Mouse (Mus musculus): ENCODE measurements around the gene Lingo3.

Gene Lingo3

DNA sequence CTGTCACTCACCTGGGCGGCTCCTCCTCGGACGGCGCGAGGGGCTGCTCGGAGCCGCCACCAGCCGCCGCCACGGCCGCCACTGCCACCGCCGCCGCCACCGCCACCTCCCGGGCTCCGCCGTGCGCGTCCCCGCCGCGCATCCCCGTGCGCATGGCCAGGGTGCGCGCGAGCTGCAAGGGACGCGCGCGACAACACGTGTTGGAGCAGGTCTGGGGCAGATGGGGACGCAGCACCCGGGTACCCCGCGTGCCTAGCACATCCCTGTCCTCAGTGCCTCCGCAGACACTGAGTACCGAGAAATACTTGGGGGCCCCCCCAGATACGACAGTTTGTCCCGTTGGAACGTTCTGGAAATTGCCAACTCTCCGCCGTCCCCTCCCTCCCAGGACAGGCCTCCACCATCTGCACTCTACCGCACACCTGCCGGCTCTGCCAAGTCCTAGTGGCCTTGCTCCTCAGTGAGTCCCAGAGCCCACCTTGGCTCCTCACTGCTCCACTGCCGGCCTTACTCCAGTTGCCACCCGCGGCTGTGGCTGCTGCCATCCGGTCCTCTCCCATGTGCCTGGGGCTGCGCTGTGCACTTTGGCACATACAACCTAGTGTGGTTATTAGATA, at the start of gene Lingo3:
Gene Lingo3 (minus strand): TSS at position 109 of the 617 bp plus-strand sequence.
- DNase-seq (ENCODE audit: extremely low spot score, low spot score): no peak

DNA sequence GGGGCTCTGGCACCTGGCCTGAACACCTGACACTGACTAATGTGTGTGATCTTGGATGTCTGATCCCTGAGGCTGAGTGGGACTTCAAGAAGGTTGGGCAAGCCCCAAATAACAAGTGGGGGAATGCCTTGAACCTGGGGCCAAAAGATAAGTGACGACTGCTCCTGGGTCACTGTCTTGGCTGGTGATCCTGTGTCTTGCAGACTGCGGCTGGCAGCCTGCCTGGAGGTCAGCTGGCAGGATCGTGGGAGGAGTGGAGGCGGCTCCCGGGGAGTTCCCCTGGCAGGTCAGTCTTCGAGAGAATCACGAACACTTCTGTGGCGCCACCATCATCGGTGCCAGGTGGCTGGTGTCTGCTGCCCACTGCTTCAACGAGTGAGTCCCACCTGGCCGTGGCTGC, 43.3 kb upstream of the Lingo3 start:
- no peak for DNase-seq (ENCODE audit: extremely low spot score, low spot score)

DNA sequence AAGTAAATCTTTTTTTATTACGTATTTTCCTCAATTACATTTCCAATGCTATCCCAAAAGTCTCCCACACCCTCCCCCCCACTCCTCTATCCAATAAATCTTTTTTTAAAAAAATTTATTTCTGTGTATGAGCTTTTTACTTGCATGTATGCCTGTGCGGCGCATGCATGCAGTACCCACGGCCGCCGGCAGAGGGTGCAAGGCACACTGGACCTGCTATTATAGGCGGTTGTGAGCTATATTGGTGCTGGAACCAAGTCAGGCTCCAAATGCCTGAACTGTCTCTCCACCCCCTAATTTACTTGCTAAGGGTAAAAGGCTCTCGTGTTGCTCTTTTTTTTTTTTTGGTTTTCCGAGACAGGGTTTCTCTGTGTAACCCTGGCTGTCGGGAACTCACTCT, 37.5 kb upstream of the Lingo3 start:
- peak; percentile 78 for DNase-seq (ENCODE audit: extremely low spot score, low spot score)

DNA sequence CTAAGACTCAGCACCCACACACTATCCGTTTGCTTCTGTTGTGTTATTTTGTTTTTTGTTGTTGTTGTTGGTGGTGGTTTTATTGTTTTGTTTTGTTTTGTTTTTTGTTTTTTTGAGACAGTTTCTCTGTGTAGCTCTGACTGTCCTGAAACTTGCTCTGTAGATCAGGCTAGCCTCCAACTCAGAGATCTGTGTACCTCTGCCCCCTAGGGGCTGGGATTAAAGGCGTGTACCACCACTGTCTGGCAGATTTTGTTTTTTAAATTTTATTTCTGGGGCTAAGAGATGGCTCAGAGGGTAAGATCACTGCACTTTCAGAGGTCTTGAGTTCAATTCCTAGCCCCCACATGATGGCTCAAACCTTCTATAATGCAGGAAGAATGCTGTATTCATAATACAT, 37.1 kb upstream of the Lingo3 start:
- no peak for DNase-seq (ENCODE audit: extremely low spot score, low spot score)

DNA sequence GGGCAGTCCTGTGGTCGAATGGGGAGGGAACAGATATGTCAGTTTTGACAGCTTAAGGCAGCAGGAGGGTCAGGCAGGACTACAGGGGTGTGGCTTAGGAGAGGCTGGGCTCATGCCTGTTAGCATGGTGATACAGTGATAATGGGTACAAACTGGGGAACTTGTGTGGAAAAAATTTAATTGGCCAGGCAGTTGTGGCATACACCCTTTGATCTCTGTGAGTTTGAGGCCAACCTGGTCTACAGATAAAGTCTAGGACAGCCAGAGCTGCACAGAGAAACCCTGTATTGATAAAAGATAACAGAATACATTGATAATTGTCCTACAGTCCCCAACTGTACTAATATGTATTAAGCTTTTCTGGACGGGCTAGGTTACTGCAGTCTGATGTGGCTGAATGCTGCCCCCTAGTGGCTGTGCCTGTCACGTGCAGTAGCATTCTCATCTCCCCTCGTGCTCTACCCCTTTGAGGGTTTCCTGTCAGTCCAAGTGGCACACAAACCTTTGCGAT, 36.3 kb upstream of the Lingo3 start:
- DNase-seq (ENCODE audit: extremely low spot score, low spot score): peak; percentile 62

DNA sequence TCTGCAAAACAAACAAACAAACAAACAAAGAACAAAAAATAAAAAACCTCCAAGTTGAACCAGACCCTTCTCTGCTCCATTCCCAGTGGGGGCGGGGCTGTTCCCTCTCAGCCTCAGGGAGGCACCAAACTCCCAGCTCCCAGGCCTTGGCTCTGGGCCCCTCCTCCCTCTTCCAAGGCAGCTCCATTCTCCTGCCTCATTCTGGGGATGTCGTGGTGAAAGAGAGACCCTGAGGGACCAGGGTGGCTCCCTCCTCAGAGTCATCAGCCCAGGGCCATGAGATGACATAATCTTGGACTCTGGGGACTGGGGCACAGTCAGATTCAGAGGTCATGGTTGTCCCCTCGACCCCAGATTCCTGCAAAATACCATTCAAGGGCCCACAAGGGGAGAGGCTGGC, 32.8 kb upstream of the Lingo3 start:
- DNase-seq (ENCODE audit: extremely low spot score, low spot score): no peak

DNA sequence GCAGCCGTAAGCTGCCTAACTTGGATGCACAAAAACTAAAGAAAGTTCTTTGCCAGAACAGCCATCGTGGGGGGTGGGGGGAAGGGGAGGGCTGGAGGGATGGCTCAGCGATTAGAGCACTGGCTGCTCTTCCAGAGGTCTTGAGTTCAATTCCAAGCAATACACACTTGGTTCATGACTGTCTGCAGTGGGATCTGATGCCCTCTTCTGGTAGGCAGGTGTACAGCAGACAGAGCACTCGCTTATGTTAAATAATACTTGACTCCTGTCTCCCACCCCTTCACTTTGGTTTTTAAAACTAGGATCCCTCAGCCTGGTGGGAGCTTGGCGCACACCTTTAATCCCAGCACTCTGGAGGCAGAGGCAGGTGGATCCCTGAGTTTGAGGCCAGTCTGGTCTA, 32.2 kb upstream of the Lingo3 start:
- peak; percentile 67 for DNase-seq (ENCODE audit: extremely low spot score, low spot score)

DNA sequence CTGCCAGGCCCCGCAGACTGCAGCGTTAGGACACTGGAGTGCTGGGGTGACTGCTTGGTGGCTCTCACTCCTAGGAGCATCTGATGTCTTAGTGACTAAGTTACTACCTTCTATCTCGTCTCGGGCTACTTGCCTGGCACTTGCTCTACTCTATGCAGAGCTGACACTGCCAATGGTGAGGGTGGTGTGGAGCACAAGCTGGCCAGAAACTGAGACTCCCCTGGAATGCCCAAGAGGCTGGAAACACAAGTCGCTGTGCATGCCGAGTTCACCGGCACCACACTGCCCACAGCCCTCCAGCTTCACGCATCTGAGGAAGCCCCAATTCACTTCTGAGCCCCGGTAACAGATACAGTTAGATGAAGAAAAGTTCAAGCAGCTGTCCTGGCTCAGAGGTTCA, 30.2 kb upstream of the Lingo3 start:
- DNase-seq (ENCODE audit: extremely low spot score, low spot score): no peak

DNA sequence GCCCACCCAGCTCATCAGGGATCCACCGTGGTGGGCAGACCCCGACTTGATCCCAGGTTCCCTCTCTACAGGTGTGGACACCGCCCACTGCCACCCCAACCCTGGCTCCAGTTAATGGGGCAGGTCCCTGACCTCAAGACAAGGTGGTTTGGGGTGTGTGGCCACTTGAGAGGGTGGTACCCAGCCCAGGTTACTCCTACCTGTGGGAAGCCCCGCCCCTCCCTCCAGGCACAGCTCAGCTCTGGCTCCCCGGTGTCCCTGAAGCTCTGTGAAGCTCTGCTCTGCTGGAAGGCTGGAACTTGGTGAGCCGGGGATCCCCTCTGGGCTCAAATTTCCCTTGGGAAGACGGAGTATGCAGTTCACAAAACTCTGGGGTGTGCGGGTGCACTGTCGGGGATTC, 27.7 kb upstream of the Lingo3 start, which contains the start of gene Tmprss9:
Gene Tmprss9 (plus strand): TSS at position 268 of the 400 bp plus-strand sequence.
- no peak for DNase-seq (ENCODE audit: extremely low spot score, low spot score)

DNA sequence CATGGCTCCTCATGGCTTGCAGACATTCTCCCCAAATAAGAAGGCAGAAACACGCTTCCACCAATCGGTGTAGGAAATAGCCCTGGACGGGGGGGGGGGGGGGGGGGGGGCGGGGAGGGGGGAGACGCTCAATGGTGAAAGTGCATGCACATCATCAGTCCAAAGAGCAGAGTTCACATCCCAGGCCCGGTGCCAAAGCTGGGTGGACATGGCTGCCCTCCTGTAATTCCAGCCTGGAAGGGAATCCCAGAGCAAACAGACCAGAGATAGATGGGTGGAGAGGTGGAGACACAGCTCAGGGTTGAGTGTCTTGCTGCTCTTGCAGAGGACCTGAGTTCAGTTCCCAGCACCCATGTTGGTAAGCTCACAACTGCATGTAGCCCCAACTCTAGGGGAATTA, 27.2 kb upstream of the Lingo3 start:
- DNase-seq (ENCODE audit: extremely low spot score, low spot score): no peak

DNA sequence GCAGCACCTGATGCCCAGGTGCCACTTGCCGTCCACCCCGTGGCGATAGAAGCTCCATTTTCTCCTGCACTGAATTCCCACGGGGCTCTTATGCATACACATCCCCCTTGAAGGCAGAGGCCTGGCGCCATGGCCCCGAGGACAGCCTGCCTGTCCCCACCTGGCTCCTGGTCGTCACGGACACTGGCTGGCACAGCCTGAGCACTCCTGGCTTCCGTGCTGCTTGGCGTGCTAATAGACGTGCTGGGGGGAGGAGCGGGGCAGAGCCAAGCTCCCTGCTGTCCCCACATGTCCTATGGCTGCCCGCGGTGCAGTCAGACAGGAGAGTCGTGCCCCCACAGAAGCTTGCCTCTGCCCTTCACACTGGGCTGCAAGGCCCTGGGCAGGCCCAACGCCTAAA, 20.6 kb upstream of the Lingo3 start:
- DNase-seq (ENCODE audit: extremely low spot score, low spot score): no peak

DNA sequence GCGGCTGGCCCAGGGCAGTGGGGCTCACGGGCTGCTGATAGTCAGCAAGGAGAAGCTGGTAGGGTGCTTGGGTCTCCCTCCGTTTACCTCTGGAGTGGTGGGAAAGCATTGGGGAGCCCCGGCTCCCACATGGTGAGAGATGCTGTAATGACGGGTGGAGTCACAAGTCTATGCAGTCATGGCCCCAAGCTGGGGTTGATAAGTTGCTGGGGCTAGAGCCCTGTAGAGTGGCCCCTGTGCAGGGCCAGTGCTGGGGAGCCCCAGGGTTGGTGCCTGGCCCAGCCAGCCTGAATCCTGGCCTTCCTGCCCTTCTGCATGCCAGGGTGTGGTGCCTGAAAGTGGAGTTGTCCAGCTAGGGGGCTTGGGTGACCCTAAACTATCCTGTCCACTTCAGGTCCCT, 18.5 kb upstream of the Lingo3 start:
- DNase-seq (ENCODE audit: extremely low spot score, low spot score): no peak

DNA sequence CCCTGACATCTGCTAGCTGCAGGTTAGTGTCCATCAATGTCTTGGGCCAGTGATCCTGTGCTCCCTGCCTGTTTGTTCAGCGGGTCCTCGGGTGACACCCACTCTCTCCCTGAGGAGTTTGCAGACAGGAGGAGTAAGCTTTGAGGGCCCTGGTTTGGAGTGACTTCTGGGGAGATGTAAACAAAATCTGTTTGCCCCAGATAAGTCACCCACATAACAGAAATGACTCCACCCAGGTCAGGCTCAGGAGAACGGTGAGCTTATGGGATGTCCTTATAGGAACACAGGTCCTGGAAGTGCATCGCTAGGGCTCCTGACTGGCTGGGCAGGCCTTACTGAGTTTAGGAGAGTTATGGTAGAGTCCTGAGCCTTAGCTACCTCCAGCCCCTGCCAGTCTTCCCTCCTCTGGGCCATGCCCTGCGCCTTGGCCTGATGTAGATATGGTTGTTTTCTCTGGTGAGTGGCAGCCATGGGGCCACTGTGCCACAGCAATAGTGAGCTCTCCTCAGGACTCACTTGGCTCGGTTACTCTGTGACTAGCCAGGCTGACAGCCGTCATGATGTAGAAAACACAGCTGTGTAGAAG, 14.6 kb upstream of the Lingo3 start:
- DNase-seq (ENCODE audit: extremely low spot score, low spot score): no peak

DNA sequence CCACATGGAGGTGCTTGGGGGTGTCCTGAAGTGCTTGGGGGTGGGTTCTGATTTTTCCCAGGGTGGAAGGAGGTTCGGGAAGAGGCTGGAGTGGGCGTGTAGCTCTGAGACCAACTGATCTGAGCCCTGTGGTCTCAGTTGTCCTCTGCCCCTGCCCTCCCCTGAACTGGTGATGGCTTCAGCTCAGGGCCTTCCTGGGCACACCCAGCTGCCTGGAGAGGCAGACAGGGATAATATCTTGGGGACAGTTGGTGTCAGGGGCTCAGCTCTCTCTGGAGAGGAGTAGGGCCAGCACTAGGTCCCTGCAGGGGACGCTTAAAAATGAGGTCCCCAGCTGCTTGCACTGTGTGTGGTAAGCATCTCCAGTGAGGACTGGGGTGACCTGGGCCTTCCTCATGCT, 14.0 kb upstream of the Lingo3 start:
- DNase-seq (ENCODE audit: extremely low spot score, low spot score): no peak

DNA sequence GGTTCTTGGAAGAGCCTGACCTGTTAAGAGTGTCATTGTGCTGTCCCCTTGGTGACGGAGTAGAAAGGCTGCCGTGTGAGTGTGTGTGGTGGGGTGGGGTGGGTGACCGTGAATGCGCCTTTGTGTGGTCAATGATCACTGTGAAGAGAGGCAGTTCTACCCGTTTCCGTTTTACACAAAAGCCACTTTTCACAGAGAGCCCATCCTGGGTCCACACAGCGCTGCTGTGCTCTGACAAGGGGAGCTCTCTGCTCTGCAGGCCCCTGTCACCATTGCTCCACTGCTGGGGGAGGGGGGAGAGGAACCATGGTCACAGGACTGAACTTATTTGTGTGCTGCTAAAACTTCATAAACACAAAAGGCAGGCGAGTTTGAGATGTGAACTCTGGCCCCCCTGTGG, 13.5 kb upstream of the Lingo3 start:
- no peak for DNase-seq (ENCODE audit: extremely low spot score, low spot score)

DNA sequence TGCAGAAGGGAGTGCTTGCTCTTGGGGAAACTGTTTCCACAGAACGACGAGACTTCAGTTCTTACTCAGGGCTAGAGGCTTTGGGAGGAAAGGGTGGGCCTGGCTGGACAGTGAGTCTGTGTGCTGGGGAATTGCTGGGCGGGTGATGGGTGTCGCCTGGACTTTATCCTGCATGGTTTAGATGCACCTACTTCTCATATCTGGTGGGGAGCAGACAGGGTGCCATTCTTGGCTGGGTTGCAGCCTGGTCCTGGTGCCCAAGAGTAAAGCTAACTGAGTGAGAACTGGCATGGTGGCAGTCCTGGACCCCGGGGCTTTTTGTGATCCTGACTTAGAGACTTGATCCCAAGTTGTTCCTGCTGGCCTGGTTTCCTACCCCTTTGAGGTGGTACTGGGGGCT, 13.1 kb upstream of the Lingo3 start:
- DNase-seq (ENCODE audit: extremely low spot score, low spot score): no peak

DNA sequence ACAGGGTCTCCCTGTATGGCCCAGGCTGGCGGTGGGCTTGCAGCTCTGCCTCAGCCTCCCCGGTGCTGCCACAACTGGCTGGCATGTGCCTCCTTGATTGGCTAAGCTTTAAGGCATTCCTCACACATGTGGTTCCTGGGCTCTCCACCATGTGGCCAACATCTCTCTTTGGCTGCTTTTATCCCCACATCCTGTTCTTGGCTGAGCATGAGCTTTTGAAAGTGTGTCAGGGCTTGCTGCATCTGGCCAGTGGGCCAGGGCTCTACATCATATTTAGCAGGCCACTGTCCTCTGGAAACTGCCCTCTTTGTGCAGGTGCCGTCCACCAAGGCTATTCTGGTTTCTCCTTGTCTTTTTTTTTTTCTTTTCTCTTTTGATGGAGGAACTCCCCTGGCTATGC, 12.4 kb upstream of the Lingo3 start:
- DNase-seq (ENCODE audit: extremely low spot score, low spot score): no peak

DNA sequence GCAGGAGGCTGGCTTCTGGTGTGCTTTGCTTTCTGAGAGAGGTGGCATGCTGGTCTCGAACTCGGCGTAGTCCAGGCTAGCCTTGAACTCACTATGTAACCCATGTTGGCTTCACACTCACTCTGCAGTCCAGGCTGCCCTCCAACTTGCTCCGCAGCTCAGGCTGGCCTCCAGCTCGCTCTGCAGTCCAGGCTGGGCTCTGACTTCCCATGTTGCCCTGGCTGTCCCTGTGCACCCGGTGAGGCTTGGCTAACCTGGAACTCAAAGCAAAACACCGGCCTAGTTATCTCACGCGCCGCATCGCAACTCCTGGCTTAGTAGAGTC, 11.9 kb upstream of the Lingo3 start:
- no peak for DNase-seq (ENCODE audit: extremely low spot score, low spot score)

DNA sequence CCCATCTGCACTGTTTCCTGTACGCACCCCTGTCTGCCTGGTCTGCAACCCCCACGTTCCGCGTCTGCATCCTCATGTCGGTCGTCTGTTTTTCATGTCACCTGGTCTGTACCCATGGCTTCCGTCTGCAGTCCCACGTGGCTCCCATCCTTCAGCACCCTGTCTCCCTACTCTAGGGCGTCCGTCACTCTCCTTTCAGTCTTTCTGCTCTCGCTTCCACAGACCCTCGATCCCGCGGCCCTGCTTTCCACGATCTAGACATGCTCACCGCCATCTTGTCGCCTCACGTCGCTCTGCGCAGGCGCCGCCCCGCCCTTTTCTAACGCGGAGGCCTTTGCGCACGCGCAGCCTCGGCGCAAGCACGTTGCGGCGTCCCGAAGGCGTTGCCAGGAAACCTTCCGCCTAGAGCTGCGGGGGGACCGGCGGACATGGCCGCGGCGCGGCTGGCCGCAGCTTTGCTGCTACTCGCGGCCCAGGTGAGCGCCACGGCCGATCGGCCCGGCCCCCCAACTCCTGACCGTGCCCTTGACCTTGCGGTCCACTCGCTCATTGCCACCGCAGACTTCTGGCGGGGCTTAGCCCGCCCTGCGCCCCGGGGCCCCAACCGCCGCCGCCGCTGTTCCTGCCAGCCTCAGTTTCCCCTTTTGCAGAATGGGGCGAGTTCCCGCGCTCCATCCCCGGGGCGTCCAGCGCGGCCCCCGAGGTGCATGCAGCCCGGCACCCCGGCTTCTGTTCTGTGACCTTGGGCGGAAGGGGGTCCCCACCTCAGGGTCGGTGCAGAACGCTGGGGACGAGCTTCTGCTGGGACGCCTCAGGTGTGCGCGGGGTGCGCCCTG, 11.3 kb upstream of the Lingo3 start, which contains the start of the genes Lsm7 and Sppl2b:
Gene Lsm7 (minus strand): TSS at position 297 of the 836 bp plus-strand sequence.
Gene Sppl2b (plus strand): TSS at position 363 of the 836 bp plus-strand sequence.
- peak; percentile 98 for DNase-seq (ENCODE audit: extremely low spot score, low spot score)

DNA sequence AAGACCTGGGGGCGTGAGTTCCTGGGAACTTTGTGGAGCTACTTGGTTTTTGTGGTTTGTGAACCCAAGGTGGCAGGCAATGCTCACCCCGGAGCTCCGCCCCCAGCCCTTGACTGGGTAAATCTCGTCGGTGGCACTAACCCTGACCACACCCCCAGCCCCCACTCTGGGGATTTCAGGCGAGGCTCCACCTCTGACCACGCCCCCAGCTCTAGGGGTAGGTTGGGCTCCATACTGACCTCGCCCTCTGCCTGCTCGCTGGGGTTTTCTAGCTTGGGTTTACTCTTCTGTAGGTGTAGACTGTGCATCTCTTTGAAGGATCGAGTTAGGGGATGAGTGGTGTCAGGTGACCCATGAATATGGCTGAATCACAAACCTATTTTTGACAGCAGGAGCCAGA, 4.7 kb upstream of the Lingo3 start:
- DNase-seq (ENCODE audit: extremely low spot score, low spot score): no peak

DNA sequence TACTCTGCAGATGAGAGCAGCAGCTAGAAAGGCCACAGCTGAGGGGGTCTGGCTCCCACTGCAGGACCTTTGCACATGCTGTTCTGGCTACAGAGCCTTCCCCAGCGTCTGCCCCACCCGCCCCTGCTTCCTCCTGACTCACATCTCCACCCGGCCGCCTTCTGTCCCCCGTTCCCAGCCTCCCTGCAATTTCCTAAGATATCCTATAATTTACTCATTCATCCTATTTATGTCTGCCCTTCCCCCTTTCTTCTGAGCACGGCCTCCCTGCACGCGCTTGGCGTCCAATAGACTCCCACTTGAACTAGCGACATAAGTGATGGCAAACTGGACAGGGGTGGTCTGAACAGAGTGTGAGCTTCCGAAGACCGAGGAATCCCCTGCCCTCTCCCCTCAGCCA, 1.9 kb upstream of the Lingo3 start:
- no peak for DNase-seq (ENCODE audit: extremely low spot score, low spot score)

DNA sequence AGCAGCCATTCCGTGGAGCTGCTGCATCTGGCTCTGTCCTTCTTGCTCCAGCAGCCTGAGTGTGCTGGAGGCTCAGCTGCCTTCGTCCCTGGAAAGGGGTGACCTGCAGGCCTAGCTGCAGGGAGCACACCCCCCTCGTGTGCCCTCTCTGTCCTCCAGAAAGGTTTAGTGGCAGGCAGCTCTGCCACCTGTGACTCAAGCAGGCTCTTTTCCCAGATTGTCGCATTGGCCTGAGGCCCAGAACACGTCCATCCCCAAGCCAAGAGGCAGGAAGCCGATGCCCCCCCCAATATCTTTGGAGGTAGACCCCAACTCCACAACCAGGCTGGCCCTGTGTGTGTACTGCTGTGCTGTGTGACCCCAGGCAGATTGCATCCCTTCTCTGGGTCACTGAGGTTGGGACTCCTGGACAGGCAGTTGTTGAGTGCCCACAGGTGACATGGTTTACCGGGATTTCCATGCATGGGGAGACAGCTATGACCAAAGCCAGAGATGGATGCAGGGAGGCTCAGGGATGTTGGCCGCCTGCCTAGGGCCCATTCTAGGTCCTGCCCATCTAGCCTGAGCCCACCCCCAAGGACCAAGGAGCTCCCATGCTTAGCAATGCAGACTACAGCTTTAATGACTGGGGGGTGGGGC, 1.3 kb upstream of the Lingo3 start:
- DNase-seq (ENCODE audit: extremely low spot score, low spot score): no peak

All from neural tube, embryonic 10.5 days (tissue).